Mouse (Mus musculus): Measurements from ENCODE around the gene Naa40.

The Naa40 gene

DNA sequence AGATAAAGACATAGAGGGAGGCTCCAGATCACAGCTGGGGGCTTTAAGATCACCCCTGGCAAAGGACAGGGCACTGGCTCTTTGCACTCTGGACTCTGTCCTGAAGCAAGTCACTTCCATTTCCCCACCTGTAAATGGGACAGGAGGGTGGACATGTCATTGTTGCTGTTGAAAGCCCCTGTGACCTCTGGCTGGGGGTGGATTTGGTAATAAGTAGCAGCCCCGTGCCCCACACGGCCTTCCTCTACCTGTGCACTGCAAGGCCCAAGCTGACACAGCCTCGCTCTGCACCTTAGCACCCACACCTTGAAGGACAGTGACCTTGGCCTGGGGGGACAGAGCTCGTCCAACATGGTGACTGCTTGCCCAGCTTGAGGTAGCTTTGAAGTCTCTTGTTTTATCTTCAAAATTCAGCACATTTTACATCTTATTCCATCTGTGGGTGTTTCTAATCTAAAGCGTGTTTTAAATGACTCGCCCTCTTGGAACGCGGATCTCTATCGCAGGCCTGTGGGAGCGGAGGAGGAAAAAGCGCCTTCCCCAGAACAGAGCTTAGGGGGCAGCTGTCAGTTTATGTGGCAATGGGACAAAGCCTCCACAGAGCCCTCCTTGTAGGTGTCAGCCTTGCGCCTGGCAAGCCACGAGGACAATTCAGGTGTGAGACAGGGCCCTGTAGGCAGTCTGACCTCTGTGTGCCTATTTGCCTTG is 63.0 kb downstream of the Naa40 start:
- no peak for DNase-seq

DNA sequence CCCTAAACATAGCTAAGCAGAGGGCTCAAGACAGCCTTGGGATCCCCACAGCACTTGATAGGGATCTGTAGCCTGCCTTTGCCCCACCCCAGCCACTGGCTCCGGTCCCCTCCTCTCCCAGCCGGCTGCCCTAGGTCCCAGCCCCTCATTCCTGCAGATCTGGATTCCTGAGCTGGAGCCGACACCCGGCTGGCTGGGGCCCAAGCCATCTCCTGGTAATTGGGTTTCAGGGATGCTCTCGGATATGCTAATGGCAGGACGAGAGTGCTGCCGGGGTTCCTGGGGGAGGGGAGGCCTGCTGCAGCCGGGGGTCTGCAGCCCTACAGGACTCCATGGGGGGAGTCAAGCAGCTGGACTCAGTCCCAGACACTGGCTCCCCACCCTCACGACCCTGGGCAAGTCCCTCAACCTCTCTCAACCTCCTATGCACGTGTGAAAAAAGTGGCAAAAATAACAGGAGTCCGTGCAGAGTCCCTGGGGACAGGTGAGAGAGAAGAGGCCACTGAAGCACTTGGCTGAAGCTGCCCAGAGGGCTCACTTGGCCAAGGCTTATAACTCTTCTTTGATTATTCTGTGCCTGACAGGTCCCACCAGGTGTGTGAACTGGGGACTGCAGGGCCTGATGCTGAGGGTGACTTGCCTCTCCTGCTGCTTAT is 64.8 kb downstream of the Naa40 start:
- DNase-seq = no peak
